ENCODE assay signal across 23 mouse cellular contexts in genomic region chr3:85984537-85984936, GRCm38 (mm10). TPM values are rescaled to one million over a fixed set of nuclear protein-coding genes. Genes with fewer than 3 reads are reported as not detected.
"Had no signal": no experiment of that assay in that cellular context is flagged by ENCODE, and none has a peak within 500 bp of the region (broad histone marks: within the 10 kb centered on the region; RNA-seq: fewer than 3 reads in every experiment).

No protein-coding gene starts in this region.

- H3K4me1 ChIP-seq: lung, embryonic 15.5 days; megakaryocyte, embryonic 14.5 days; midbrain, embryonic 13.5 days; midbrain, embryonic 15.5 days; neural tube, embryonic 12.5 days; stomach, embryonic 15.5 days had no signal

- ATAC-seq: lung, postnatal 0 days; midbrain, embryonic 13.5 days; midbrain, embryonic 15.5 days had no signal

- H3K27me3 ChIP-seq: lung, embryonic 15.5 days; megakaryocyte, embryonic 14.5 days; midbrain, embryonic 13.5 days; midbrain, embryonic 15.5 days; neural tube, embryonic 12.5 days; stomach, embryonic 15.5 days had no signal

- H3K4me2 ChIP-seq: lung, embryonic 15.5 days; midbrain, embryonic 11.5 days; midbrain, embryonic 13.5 days; midbrain, embryonic 15.5 days; neural tube, embryonic 12.5 days; stomach, embryonic 15.5 days had no signal

- DNase-seq: lung, adult 2 months; lung, postnatal 14 days; lung, postnatal 36 days; right cerebral cortex, postnatal 14 days; thymus, adult 2 months; thymus, postnatal 25 days; thymus, postnatal 4 days had no signal

- H3K4me3 ChIP-seq: lung, embryonic 15.5 days; megakaryocyte, embryonic 14.5 days; midbrain, embryonic 13.5 days; midbrain, embryonic 15.5 days; neural tube, embryonic 12.5 days; stomach, embryonic 15.5 days had no signal

- H3K36me3 ChIP-seq: lung, embryonic 15.5 days; midbrain, embryonic 13.5 days; midbrain, embryonic 15.5 days; neural tube, embryonic 12.5 days; stomach, embryonic 15.5 days had no signal

- H3K9ac ChIP-seq: lung, embryonic 15.5 days; midbrain, embryonic 13.5 days; midbrain, embryonic 15.5 days; neural tube, embryonic 12.5 days; stomach, embryonic 15.5 days had no signal

- H3K9me3 ChIP-seq: lung, embryonic 15.5 days; midbrain, embryonic 13.5 days; midbrain, embryonic 15.5 days; neural tube, embryonic 12.5 days; stomach, embryonic 15.5 days had no signal

- H3K27ac ChIP-seq: lung, embryonic 15.5 days; macrophage; midbrain, embryonic 13.5 days; midbrain, embryonic 15.5 days; neural tube, embryonic 12.5 days; stomach, embryonic 15.5 days; stomach, postnatal 0 days had no signal

RNA-seq across cellular contexts. Expression of gene Prss48, which starts 17.8 kb away (rescaled TPM):
- total RNA-seq: megakaryocyte progenitor cell, adult 5-6 weeks; midbrain, postnatal 0 days; monocyte, adult 5-6 weeks; neutrophil, adult 5-6 weeks had no signal
- polyA plus RNA-seq: lung, adult 2 months; lung, embryonic 15.5 days; lung, postnatal 0 days; macrophage; midbrain, embryonic 11.5 days; midbrain, embryonic 13.5 days; midbrain, embryonic 15.5 days; midbrain, postnatal 0 days; neural tube, embryonic 12.5 days; neural tube, embryonic 14.5 days; spleen, adult 2 months; stomach, embryonic 15.5 days; stomach, postnatal 0 days; thymus, adult 2 months had no signal
